Mouse (Mus musculus): ENCODE results near the gene Cyb5rl. TPM values are rescaled to one million over a fixed set of nuclear protein-coding genes. Genes with fewer than 3 reads are reported as not detected.

Gene Cyb5rl
- polyA plus RNA-seq, 1 experiment from 2014 or later, result 4.4 TPM

GRCm38 (mm10) chr4:107035689-107036088 is 31.1 kb upstream of the Cyb5rl start:
- 89% methylated on average over 4 of the region's 4 CpGs for WGBS
- ATAC-seq, result no peak
- Histone ChIP-seq H3K36me3 (ENCODE audit: control insufficient read depth, insufficient read depth, low read length) (peaks cover 17% of the 10 kb centered on the region), H3K4me1 (ENCODE audit: control insufficient read depth, insufficient read depth, low read depth, low read length) (peaks cover 7% of the 10 kb centered on the region), H3K4me2 (ENCODE audit: low read length) (no peak overlapping the region), H3K4me3 (ENCODE audit: low read length) (no peak overlapping the region), H3K9me3 (ENCODE audit: control insufficient read depth, low read length) (no peaks in the 10 kb centered on the region), H3K9ac (ENCODE audit: low read depth, low read length) (no peak overlapping the region), H3K27ac (ENCODE audit: low read depth, low read length) (no peak overlapping the region), H3K27me3 (replicated peaks; ENCODE audit: control insufficient read depth, insufficient read depth, low read length) (no peaks in the 10 kb centered on the region)

- ATAC-seq, result no peak
- Histone ChIP-seq H3K36me3 (ENCODE audit: control insufficient read depth, insufficient read depth, low read length) (peaks cover 25% of the 10 kb centered on the region), H3K27me3 (replicated peaks; ENCODE audit: control insufficient read depth, insufficient read depth, low read length) (no peaks in the 10 kb centered on the region), H3K4me2 (ENCODE audit: low read length) (no peak overlapping the region), H3K9ac (ENCODE audit: low read depth, low read length) (no peak overlapping the region), H3K4me1 (ENCODE audit: control insufficient read depth, insufficient read depth, low read depth, low read length) (peaks cover 7% of the 10 kb centered on the region), H3K9me3 (ENCODE audit: control insufficient read depth, low read length) (no peaks in the 10 kb centered on the region), H3K27ac (ENCODE audit: low read depth, low read length) (no peak overlapping the region), H3K4me3 (ENCODE audit: low read length) (no peak overlapping the region)
- 91% methylated on average over 2 of the region's 2 CpGs for WGBS
Measured at GRCm38 (mm10) chr4:107036985-107037384, 29.8 kb upstream of the Cyb5rl start.

- peaks cover 7% of the 10 kb centered on the region for H3K4me1 ChIP-seq (ENCODE audit: control insufficient read depth, insufficient read depth, low read depth, low read length)
- 81% methylated on average over 4 of the region's 4 CpGs for WGBS
- no peak overlapping the region for H3K4me2 ChIP-seq (ENCODE audit: low read length)
- H3K4me3 ChIP-seq (ENCODE audit: low read length), result no peak overlapping the region
- peaks cover 25% of the 10 kb centered on the region for H3K36me3 ChIP-seq (ENCODE audit: control insufficient read depth, insufficient read depth, low read length)
- no peaks in the 10 kb centered on the region for H3K9me3 ChIP-seq (ENCODE audit: control insufficient read depth, low read length)
- H3K27ac ChIP-seq (ENCODE audit: low read depth, low read length), result peak overlapping the region; percentile 48
- no peak for ATAC-seq
- no peak overlapping the region for H3K9ac ChIP-seq (ENCODE audit: low read depth, low read length)
- no peaks in the 10 kb centered on the region for H3K27me3 ChIP-seq (replicated peaks; ENCODE audit: control insufficient read depth, insufficient read depth, low read length)
Measured at GRCm38 (mm10) chr4:107038303-107038702, 28.5 kb upstream of the Cyb5rl start.

- Histone ChIP-seq H3K27ac (ENCODE audit: low read depth, low read length) (peak overlapping the region; percentile 68), H3K36me3 (ENCODE audit: control insufficient read depth, insufficient read depth, low read length) (peaks cover 28% of the 10 kb centered on the region), H3K4me2 (ENCODE audit: low read length) (no peak overlapping the region), H3K9me3 (ENCODE audit: control insufficient read depth, low read length) (no peaks in the 10 kb centered on the region), H3K4me1 (ENCODE audit: control insufficient read depth, insufficient read depth, low read depth, low read length) (peaks cover 7% of the 10 kb centered on the region), H3K27me3 (replicated peaks; ENCODE audit: control insufficient read depth, insufficient read depth, low read length) (no peaks in the 10 kb centered on the region), H3K9ac (ENCODE audit: low read depth, low read length) (no peak overlapping the region; the same call in 1 of the 2 replicates), H3K4me3 (ENCODE audit: low read length) (no peak overlapping the region)
- peak; percentile 77 for ATAC-seq
- WGBS, result 40% methylated on average over 8 of the region's 8 CpGs
Measured at GRCm38 (mm10) chr4:107039270-107039669, 27.5 kb upstream of the Cyb5rl start.

GRCm38 (mm10) chr4:107042304-107042703 is 24.5 kb upstream of the Cyb5rl start:
- no peak overlapping the region for H3K4me2 ChIP-seq (ENCODE audit: low read length)
- peaks cover 7% of the 10 kb centered on the region for H3K4me1 ChIP-seq (ENCODE audit: control insufficient read depth, insufficient read depth, low read depth, low read length)
- no peak overlapping the region for H3K27ac ChIP-seq (ENCODE audit: low read depth, low read length)
- H3K27me3 ChIP-seq (replicated peaks; ENCODE audit: control insufficient read depth, insufficient read depth, low read length), result no peaks in the 10 kb centered on the region
- H3K9me3 ChIP-seq (ENCODE audit: control insufficient read depth, low read length), result no peaks in the 10 kb centered on the region
- WGBS, result 90% methylated on average over 6 of the region's 6 CpGs
- H3K9ac ChIP-seq (ENCODE audit: low read depth, low read length), result no peak overlapping the region
- H3K36me3 ChIP-seq (ENCODE audit: control insufficient read depth, insufficient read depth, low read length), result peaks cover 37% of the 10 kb centered on the region
- ATAC-seq, result no peak
- no peak overlapping the region for H3K4me3 ChIP-seq (ENCODE audit: low read length)

GRCm38 (mm10) chr4:107045188-107045587 is 21.6 kb upstream of the Cyb5rl start:
- Histone ChIP-seq H3K4me3 (ENCODE audit: low read length) (no peak overlapping the region), H3K27ac (ENCODE audit: low read depth, low read length) (no peak overlapping the region), H3K9me3 (ENCODE audit: control insufficient read depth, low read length) (no peaks in the 10 kb centered on the region), H3K4me2 (ENCODE audit: low read length) (no peak overlapping the region), H3K4me1 (ENCODE audit: control insufficient read depth, insufficient read depth, low read depth, low read length) (no peaks in the 10 kb centered on the region; the same call in 1 of the 2 replicates), H3K27me3 (replicated peaks; ENCODE audit: control insufficient read depth, insufficient read depth, low read length) (no peaks in the 10 kb centered on the region), H3K9ac (ENCODE audit: low read depth, low read length) (no peak overlapping the region), H3K36me3 (ENCODE audit: control insufficient read depth, insufficient read depth, low read length) (peaks cover 25% of the 10 kb centered on the region)
- WGBS, result 93% methylated on average over 13 of the region's 13 CpGs
- no peak for ATAC-seq

GRCm38 (mm10) chr4:107047806-107048205 is 19.0 kb upstream of the Cyb5rl start:
- Histone ChIP-seq H3K27me3 (replicated peaks; ENCODE audit: control insufficient read depth, insufficient read depth, low read length) (no peaks in the 10 kb centered on the region), H3K27ac (ENCODE audit: low read depth, low read length) (no peak overlapping the region), H3K36me3 (ENCODE audit: control insufficient read depth, insufficient read depth, low read length) (peaks cover 12% of the 10 kb centered on the region), H3K9me3 (ENCODE audit: control insufficient read depth, low read length) (no peaks in the 10 kb centered on the region), H3K9ac (ENCODE audit: low read depth, low read length) (no peak overlapping the region), H3K4me1 (ENCODE audit: control insufficient read depth, insufficient read depth, low read depth, low read length) (no peaks in the 10 kb centered on the region; the same call in 1 of the 2 replicates), H3K4me3 (ENCODE audit: low read length) (no peak overlapping the region), H3K4me2 (ENCODE audit: low read length) (no peak overlapping the region)
- 71% methylated on average over 5 of the region's 5 CpGs for WGBS
- ATAC-seq, result no peak

GRCm38 (mm10) chr4:107048568-107049162 is 18.1 kb upstream of the Cyb5rl start:
- no peaks in the 10 kb centered on the region for H3K27me3 ChIP-seq (replicated peaks; ENCODE audit: control insufficient read depth, insufficient read depth, low read length)
- H3K36me3 ChIP-seq (ENCODE audit: control insufficient read depth, insufficient read depth, low read length), result peaks cover 9% of the 10 kb centered on the region
- H3K27ac ChIP-seq (ENCODE audit: low read depth, low read length), result no peak overlapping the region
- no peak overlapping the region for H3K4me2 ChIP-seq (ENCODE audit: low read length)
- H3K4me3 ChIP-seq (ENCODE audit: low read length), result no peak overlapping the region
- ATAC-seq, result peak; percentile 43; the same call in 1 of the 2 replicates
- H3K9ac ChIP-seq (ENCODE audit: low read depth, low read length), result no peak overlapping the region
- WGBS, result 71% methylated on average over 11 of the region's 11 CpGs
- H3K4me1 ChIP-seq (ENCODE audit: control insufficient read depth, insufficient read depth, low read depth, low read length), result no peaks in the 10 kb centered on the region; the same call in 1 of the 2 replicates
- no peaks in the 10 kb centered on the region for H3K9me3 ChIP-seq (ENCODE audit: control insufficient read depth, low read length)

- 52% methylated on average over 4 of the region's 4 CpGs for WGBS
- no peak overlapping the region for H3K4me2 ChIP-seq (ENCODE audit: low read length)
Measured at GRCm38 (mm10) chr4:107051889-107052288, 14.9 kb upstream of the Cyb5rl start.

More at GRCm38 (mm10) chr4:107051889-107052288, 14.9 kb upstream of the Cyb5rl start:
- Histone ChIP-seq H3K27ac (ENCODE audit: low read depth, low read length) (no peak overlapping the region), H3K27me3 (replicated peaks; ENCODE audit: control insufficient read depth, insufficient read depth, low read length) (no peaks in the 10 kb centered on the region), H3K9me3 (ENCODE audit: control insufficient read depth, low read length) (no peaks in the 10 kb centered on the region), H3K36me3 (ENCODE audit: control insufficient read depth, insufficient read depth, low read length) (peaks cover 6% of the 10 kb centered on the region), H3K4me1 (ENCODE audit: control insufficient read depth, insufficient read depth, low read depth, low read length) (no peaks in the 10 kb centered on the region; the same call in 1 of the 2 replicates), H3K4me3 (ENCODE audit: low read length) (no peak overlapping the region), H3K9ac (ENCODE audit: low read depth, low read length) (no peak overlapping the region)
- no peak for ATAC-seq

Data from hindbrain, embryonic 16.5 days (tissue).